Mouse (Mus musculus): ENCODE data around the gene Nr4a1.

The Nr4a1 gene

DNA sequence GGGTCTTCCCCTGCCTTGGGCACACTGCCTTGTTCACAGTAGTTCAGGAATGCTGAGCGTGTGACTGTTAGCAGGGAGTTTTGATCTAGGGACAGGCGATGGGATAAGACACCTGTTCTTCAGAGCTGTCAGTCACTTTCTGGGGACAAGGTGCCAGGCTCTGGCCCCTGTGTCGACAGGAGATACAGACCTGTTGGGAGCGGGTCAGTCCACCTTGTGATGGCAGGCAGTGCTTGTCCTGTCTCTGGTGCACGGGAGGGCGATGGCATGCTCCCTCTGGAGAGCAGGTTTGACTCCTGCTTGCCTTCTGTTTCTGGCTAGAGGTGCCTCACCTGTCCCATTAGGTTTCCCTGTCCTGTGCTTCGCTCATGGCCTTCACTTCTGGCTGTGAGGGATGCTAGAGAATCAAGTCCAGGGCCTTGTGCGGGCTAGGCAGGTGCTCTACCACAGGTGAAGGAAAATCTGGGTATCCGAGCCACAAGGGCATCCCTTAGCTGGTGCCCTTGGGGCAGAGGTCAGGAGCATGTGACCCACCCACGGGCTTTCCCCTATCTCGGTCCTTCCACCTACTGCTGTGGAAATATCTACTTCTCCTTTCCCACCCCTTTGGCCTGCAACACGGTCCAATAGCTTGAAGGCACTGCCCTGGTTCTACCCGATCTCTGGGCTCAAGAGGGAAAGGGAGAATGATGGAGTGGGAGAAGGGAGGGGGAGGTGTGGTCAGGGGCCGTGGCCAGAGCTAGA, 2.6 kb downstream of the Nr4a1 start:
- no peak for DNase-seq

DNA sequence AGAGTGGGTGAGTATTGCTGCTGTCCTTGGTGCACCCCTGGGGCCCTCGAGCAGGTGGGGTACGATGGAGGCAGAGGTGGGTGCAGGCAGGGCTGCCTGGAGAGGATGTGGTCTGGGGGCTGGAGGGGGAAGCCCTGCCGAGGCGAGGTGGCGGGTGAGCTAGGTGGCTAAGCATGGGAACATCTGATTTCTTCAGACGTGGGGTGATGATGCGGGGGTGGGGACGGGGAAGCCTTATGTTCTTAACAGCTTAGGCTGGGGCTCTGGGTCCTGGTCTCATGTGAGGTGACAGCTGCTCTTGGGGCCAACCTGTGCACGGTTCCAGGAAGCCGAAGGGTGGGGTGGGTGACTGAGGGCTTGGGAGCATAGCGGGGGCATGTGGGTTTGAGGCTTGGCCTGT, 4.4 kb downstream of the Nr4a1 start:
- DNase-seq = peak in 1 of 2 experiments; percentile 37

DNA sequence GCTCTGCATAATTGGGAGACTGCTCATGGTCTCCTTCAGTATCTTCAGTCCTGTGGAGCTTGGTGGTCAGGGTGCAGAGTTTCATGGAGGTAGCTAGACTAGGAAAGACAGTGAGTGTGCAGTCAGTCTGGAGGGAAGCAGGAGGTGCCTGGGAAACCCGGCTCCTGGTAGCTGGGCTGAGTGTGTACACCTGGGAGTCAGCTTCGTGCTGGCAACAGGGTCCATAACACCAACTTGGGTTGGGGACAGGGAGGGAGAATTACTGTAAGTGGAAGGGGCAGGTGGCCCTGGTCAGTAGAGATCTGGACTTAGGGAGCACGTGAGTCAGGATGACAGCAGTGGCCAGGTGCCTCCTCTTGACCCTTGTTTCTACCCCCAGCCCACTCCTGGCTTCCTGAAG, 5.9 kb downstream of the Nr4a1 start:
- no peak for DNase-seq

DNA sequence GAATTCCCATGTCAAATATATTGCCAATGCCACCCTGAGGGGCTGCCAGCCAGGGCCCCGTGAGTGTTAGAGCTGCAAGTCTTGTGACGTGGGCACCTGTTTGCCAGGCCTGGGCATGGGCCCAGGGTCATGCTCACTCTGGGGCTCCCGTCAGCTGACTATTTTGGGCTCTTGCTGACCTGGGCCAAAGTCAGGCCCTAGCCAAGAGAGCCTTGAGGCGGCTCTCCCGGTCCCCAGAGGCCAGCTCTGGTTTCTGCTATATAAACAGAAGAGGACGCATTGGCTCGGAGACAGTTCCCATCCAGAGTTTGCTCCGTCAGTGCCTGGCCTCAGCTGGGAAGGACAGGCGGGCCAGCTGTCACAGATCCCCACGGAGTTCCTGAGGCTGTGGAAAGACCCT, 6.3 kb downstream of the Nr4a1 start:
- DNase-seq = no peak

DNA sequence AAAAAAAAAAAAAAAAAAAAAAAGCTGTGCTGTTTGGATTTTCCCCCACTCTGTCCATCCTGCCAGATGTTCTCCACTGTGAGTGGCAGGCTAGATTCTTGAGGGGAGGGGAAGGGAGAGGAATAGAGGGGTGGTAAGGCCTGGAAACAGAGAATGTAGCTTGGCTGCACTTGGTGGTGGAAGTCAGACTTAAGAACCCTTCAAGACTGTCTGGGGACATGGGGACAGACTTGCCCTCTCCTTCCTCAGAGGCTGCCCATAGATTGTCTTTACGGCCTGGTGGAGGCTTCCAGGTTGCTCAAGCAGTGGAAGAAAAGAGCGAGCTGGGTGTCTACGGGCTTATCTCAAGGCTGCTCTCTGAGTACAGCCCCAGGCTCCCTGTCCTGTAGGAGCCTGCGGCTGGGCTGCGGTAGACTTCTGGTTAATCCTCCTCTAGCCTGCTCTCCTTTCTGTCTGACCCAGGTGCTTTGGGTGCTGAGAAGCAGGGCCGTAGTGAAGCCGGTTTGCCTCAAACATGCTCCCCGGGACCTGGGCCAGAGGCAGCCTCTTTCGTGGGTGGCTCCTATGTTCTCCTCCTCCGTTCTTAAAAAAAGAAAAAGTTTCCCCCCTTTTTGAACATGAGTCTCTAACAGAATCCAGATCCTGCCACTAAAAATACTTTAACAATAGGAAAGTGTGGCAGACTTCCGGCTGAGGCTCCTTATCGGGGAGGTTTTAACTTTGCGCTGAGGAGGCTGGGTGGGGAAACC, 7.0 kb downstream of the Nr4a1 start:
- DNase-seq = no peak

DNA sequence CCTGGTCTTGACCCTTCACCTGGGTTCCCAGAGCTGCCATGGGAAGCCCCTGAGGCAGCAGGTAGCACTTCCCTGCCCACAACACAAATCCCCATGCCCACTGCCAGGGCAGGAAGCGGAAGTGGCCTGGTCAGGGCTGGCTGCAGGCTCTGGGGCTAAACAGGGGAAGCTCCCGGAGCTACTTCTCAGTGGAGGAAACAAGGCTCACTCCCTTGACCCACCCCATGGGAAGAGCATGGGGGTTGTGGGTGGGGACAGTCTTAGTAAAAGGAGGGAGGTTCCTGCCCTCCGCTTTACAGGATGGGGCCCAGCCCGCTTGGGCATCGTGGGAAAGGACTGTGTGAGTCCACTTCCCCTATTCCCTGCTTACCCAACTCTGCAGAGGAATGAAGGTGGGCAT, 8.4 kb downstream of the Nr4a1 start:
- peak in 1 of 2 experiments; percentile 58 for DNase-seq

DNA sequence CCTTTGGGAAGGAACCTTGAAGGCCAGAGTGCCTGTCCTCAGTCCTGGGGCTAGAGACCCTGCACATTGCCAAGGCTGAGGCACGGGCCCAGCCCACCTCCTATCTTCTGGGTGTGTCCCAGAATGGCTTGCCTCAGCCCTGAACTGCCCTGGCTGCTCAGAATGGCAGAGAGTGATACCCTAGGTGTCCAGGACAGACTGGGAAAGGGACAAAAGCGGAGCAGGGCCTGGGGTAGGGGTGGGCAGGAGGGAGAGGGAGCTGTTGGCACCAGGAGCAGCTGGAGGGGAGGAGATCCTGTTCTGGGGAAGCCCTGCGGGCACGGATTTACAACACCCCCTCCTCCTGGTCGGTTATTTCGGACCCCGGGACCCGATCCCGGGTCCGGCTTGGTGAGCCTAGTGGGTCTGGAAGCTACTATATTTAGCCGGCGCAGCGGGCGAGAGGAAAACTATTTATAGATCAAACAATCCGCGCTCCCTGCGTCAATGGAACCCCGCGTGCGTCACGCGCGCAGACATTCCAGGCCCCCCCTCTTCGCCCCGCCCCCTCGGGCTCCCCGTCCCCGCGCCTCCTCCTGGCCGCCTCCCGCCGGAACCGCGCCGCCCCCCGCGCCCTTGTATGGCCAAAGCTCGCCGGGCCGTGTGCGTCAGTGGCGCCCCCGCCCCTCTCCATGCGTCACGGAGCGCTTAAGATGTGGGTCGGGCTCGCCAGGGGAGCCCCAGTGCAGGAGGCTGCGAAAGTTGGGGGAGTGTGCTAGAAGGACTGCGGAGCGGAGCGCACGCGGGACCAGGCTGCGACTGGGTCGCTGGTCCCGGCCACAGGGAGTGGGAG, 12.3 kb downstream of the Nr4a1 start:
- DNase-seq = peak; percentile 85 to 89

DNA sequence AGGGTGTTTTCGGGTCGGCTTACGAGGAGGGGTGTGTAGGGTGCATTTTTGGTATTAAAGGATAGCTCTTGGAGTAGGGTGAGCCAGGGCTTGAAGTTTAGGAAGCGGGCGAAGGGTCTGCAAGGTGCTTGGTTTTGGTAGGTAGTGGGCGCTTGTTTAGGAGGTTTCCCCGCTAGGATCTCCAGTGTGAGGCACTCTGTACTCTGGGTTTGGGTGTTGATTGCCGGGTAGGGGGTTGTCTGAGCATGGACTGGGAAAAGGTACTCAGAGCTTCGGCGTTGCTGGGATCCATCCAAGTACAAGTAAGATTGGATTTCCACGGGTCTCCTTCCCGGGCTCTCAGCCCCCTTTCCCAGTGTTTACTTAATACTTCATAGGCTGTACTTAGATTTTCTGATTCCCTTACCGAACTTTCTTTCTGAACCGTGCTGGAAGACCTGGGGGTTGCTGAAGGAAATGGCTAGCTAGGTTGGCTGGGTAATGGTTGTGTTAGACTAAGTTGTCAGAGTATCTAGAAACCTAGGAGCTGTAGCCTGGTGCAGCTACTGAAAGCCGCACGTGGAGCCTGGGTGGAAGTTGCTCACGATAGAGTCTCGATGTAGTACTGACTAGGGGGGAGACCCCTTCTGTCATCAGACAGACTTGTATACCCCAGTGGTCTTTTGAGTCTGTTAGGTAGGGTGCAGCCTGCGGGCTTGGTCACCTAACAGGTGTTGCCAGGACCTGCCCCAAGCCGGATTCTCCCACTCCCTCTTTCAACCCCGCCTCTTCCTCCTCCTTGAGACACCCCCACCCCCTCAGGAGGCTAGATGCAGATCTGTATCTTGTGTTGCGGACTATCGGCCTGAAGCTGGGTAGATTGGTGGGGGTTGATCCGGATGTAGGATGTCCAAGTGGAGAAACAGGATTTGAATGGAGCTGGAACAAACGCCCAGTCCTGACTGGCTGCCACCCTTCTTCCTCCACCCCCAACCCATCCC, 13.3 kb downstream of the Nr4a1 start:
- DNase-seq = no peak

DNA sequence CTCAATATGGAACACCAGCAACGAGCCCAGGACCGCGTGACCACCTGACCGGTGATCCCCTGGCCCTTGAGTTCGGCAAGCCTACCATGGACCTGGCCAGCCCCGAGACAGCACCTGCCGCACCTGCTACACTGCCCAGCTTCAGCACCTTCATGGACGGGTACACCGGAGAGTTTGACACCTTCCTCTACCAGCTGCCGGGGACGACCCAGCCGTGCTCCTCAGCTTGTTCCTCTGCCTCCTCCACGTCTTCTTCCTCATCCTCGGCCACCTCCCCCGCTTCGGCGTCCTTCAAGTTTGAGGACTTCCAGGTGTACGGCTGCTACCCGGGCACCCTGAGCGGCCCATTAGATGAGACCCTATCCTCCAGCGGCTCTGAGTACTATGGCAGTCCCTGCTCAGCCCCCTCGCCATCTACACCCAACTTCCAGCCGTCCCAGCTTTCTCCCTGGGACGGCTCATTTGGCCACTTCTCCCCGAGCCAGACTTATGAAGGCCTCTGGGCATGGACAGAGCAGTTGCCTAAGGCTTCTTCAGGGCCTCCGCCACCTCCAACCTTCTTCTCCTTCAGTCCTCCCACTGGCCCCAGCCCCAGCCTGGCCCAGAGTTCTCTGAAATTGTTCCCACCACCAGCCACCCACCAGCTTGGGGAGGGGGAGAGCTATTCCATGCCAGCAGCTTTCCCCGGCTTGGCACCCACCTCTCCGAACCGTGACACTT, 16.2 kb downstream of the Nr4a1 start:
- DNase-seq = no peak

DNA sequence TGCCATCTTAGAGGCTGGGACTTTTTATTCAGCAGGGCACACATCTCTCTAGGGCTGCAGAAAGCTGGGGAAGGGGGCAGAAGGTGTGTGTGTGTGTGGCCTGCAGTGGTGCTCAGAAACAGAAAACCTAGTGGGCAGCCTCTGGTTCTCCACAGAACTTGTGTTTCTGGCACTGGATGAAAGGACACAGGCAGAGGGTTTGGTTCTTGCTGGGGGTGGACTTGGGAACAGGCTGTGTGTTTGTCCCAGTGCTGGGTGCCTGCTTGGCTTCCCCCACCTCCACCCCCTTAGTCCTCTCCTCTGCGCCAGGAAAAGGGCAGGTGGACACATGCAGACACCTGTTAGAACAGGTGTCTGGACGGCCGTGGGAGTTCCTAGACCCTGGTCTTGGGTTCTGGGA, 17.0 kb downstream of the Nr4a1 start:
- DNase-seq = no peak

DNA sequence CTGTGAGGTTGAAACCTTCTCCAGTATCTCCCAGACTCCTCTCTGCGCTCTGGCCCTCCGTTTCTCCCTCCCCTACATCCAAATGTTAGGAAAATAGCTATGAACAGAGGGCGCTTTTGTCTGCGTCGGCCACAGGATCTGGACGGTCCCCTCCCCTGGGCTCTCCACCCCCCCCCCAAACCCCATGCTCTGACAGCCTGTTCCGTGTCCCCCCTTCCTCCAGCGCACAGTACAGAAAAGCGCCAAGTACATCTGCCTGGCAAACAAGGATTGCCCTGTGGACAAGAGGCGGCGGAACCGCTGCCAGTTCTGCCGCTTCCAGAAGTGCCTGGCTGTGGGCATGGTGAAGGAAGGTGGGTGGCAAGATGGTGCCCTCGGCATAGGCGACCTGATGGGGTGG, 17.4 kb downstream of the Nr4a1 start:
- DNase-seq = no peak

DNA sequence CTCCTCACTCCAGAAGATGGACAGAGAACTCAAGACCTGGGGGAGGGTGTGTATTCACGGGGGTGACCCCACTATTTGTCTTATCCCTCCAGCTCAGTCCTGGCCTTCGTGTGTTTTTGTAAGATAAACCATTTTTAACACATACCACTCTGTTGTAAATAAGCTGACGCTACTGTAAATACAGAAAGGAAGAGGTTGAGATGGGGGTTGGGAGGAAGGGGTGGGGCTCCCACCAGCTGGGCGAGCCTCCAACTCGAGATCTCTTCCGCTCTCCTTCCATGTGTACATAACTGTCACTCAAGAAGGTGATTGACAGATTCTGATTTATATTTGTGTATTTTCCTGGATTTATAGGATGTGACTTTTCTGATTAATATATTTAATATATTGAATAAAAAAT, 20.3 kb downstream of the Nr4a1 start:
- DNase-seq = no peak

DNA sequence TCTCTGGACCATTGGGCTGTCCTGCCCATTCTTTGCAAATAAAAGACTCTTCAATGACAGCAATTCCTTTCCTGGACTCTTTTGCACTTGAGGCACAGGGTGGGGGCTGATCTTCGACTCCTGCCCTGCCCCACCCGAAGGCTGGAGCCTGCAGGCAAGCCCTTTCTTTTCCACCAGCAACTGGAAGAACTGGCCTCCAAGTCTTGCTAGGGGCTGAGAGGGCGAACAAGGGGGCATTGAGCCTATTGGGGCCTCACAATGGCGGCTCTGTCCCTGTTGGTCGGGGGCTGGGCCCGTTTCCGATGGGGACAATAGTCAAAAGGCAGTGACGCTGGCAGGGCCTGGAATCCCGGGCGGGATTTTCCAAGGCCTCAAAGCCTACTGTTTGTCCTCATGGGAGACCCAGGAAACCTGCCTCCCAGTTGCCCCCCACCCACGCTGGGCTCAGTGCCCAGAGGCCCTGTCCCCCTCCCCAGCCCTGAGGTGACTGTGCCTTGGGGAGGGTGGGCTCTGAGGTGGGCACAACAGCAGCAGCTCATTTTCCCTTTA, 23.4 kb downstream of the Nr4a1 start:
- no peak for DNase-seq

DNA sequence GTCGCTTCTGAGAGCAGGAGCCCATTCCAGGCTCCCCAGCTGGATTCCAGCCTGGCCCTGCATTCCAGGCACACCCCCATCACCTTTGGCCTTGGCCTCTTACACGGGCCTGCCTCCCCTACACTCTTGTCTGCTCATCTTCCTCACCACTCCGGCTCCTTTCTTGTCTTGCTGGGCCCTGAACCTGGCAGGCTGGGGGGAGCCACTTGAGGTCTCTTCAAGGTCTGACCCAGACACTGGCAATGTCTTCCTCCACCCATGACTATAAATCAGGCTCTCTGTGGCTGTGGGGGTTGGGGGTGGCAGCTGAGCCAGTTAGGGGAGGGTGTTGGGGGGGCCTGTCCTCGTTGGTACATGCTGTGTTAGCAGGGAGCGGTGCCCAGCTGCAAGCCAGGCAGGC, 24.5 kb downstream of the Nr4a1 start:
- no peak for DNase-seq

DNA sequence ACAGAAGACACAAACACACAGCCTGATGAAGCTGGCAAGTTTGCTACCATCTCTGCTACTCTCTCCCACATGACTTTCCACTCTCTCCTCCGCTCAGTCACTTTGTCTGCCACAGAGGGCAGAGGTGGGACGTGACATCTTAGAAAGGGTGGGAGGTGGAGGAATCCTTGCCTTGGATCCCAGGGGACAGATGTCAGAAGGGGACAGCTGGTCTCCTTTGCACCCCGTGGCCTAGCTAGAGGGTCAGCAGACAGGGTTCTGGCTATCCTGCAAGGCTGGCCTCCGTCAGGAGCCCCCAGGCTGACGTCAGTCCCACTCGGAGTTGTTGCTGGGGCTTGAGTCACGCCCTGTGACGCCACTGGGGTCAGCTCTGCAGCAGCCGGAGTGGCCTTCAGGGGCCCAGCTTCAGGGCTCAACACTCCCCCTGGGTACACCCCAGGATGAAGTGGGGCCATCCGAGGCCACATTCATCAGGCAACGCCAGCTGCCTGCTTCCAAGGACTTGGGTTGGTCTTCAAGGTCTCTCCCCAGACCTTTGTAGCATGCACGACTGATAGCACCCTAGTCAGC, 25.4 kb downstream of the Nr4a1 start:
- no peak for DNase-seq

DNA sequence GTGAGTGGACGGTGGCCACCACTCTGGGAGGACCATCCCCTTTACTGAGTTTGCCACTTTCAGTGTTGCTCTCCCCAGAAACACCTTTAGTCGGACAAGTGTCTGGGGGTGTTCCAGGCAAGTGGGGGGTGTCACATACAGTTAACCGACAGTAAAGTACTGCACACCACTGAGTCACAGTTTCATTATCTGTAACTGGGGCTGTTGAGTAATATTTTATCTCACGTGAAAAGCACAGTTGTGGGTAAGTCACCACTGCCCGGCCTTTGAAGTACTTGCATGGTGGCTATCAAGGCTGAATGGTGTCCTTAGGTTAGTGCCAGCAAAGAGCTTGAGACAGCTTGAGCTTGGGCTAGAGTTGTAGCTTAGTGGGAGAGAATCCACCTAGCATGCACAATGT, 28.4 kb downstream of the Nr4a1 start:
- DNase-seq = no peak

DNA sequence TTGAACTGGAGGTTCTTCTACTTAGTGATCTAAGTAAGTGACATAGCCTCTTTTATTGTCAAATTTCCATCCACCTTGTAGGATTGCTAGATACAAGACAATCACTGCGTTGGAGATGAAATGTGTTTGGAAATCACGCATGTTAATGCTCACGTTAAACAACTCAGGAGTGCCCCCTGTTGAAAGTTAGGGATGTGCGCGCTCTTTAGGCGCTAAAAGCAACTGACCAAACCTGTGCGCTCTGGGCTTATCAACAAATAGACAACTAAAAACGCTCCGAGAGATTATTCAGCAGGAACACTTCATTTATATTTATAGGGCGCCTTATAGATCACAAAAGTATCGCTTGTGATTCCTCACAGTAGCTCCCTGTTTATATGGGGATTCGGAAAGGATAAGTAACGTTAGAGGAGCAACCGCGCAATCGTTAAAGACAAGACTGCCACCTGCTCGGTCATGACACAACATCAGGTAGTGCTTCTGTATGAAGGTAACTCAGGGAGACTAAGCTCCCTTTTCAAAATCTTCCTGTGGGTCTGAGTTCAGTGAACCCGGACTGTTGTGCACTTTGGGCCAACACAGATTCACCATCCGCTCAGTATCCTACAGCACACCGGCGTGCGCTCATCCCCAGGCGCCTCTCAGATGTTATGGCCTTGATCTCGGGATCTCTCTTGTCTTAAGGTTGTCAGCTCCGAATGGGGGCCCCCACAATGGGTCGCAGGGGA, 29.3 kb downstream of the Nr4a1 start:
- DNase-seq = peak in 1 of 2 experiments; percentile 38

DNA sequence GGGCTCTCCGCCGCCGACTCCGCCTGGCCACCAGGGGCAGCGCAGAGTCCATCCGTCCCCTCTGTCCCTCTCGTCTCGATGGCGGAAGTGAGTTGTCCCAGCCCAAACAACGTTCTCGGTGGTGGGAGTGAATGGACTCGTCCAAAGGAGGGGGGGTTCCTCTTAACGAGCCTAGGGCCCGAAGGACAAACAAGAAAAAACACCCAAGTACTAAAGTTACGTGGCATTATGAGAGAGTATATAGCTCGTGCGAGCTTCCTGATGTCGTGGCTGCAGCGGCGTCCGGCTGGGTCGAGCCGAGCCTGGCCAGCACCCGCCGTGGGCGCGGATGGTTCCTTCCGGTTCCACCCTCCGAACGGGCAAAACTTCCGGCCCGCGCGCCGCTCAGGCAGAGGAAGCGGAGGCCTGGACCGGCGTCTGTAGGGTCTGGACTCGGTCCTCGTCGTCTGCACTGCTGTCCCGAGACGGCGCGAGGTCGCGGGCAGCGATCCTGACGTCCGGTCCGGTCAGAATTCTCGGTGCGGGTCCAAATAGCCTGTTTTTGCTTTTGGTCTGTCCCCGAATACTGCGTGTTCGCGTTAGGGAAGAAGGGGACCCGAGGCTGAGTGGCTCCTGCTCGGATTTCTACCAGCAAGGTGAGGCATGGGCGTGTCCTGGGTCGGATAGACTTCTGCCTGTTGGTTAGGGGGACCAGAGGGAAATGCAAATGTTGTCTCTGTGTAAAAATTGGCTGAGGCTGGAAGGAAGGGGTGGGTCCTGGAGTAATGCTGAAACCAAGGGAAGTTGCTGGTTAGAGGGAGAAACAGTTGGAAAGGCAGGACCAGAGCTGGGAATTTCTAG, 30.1 kb downstream of the Nr4a1 start, which contains the start of gene Atg101:
Gene Atg101, plus strand, starts transcription at position 362 of the 840 bp plus-strand sequence.
- DNase-seq = peak; percentile 81 to 86

DNA sequence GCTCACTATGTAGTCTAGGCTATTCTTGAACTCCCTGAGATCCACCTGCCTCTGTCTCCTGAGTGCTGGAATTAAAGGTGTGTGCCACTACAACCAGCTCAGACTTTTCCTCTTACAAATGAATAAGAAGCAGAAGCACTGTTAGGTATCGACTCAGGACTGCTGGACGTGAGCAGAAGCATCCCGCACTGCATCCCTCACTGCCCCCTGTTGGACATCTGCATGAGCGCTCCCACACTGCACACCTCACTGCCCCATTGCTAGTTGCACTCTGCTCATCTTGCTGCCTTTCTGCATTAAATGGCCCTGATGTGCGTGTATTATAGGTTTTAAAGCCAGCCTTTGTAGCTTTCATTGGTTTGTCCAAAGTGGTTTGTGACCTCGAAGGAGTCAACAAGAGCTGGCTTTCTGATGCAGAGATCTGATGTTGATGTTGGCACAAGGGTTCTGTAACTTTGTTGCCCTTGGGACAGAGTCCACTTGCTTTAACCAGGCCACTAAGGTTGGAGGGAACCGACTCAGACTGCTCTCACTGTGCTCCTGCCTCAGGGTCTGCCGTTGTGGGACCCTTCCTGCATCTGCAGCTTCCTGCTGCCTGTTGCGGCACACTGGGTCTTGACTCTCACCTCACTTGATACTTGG, 32.2 kb downstream of the Nr4a1 start:
- DNase-seq = no peak

Data from spleen, adult 18-20 months (tissue).